Mouse (Mus musculus): Measurements from ENCODE around the gene Mcidas. TPM values are rescaled to one million over a fixed set of nuclear protein-coding genes. Genes with fewer than 3 reads are reported as not detected.
"Not testable (repeated sequence)": the region's sequence is repeated elsewhere in the genome, so short reads cannot be mapped to it uniquely, and the experiment has no call there.

Gene Mcidas
- polyA plus RNA-seq, 1 experiment from 2014 or later = not detected

DNA sequence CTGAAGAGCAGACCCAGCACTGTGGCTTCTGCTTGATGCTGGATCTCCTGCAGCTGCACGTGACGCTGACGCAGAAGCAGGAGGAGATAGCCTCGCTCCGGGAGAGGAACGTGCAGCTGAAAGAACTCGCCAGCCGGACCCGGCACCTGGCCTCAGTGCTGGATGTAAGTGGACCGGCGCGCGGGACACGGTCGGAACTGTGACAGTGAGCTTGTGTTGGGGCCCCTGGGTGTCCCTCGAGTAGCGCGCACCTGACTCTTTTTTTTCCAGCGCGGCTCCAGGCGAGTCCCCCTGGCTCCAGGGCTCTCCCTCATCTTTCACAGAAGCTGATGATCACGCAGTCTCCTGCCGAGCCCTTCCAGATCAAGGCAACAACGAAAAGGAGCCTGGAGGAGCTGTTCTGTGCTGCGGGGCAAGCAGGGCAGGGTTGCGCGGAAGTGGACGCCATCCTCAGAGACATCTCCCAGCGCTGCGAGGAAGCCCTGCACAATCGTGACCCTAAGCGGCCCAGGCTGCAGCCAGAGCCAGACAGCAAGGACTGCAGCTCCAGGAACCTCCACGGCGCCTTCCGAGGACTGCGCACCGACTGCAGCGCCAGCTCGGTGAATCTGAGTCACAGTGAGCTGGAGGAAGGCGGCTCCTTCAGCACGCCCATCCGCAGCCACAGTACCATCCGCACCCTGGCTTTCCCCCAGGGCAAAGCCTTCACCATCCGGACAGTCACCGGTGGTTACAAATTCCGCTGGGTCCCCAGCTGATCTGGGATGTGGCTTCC lies 5.0 kb downstream of the Mcidas start:
- Histone ChIP-seq H3K4me3 (ENCODE audit: low read length) (peak overlapping the region; percentile 43), H3K4me2 (replicated peaks; ENCODE audit: low read depth, low read length) (peak overlapping the region; percentile 82), H3K9ac (ENCODE audit: low read depth, low read length) (peak overlapping the region; percentile 42; the same call in 1 of the 2 replicates), H3K27me3 (ENCODE audit: control insufficient read depth, insufficient read depth, low read length) (peaks cover 63% of the 10 kb centered on the region), H3K36me3 (ENCODE audit: control insufficient read depth, insufficient read depth, low read length) (no peaks in the 10 kb centered on the region), H3K4me1 (ENCODE audit: control insufficient read depth, insufficient read depth, low read length) (peaks cover 11% of the 10 kb centered on the region), H3K27ac (ENCODE audit: low read depth, low read length) (no peak overlapping the region), H3K9me3 (ENCODE audit: control insufficient read depth, low read length) (no peaks in the 10 kb centered on the region)
- peak; percentile 41; the same call in 1 of the 2 replicates for ATAC-seq (ENCODE audit: low FRiP score, low TSS enrichment)
- WGBS = under 1% methylated on average over 46 of the region's 46 CpGs

DNA sequence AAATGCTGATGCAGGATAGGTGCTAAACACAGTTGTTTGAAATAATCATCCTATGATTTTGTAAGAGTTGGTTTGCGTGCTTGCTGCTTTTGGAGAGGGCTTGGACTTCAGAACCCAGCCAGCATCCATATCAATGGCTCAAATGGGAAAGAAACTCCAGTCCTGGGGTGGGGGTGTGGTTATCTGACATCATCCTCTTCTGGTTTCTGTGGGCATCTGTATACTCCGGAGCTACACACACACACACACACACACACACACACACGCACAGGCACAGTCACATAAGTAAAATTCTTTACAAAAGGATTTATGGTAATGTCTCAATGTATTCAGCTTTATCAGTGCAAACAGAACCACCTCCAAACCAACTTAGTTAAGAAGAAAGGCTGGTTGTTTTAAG lies 6.4 kb downstream of the Mcidas start:
- H3K9me3 ChIP-seq (ENCODE audit: control insufficient read depth, low read length) = no peaks in the 10 kb centered on the region
- peaks cover 6% of the 10 kb centered on the region; the same call in 1 of the 2 replicates for H3K4me1 ChIP-seq (ENCODE audit: control insufficient read depth, insufficient read depth, low read length)
- H3K4me2 ChIP-seq (replicated peaks; ENCODE audit: low read depth, low read length) = no peak overlapping the region
- H3K27me3 ChIP-seq (ENCODE audit: control insufficient read depth, insufficient read depth, low read length) = peaks cover 49% of the 10 kb centered on the region
- no peak overlapping the region for H3K27ac ChIP-seq (ENCODE audit: low read depth, low read length)
- no peaks in the 10 kb centered on the region for H3K36me3 ChIP-seq (ENCODE audit: control insufficient read depth, insufficient read depth, low read length)
- no peak overlapping the region for H3K4me3 ChIP-seq (ENCODE audit: low read length)
- H3K9ac ChIP-seq (ENCODE audit: low read depth, low read length) = no peak overlapping the region
- no peak for ATAC-seq (ENCODE audit: low FRiP score, low TSS enrichment)
- 78% methylated on average over 3 of the region's 3 CpGs for WGBS

DNA sequence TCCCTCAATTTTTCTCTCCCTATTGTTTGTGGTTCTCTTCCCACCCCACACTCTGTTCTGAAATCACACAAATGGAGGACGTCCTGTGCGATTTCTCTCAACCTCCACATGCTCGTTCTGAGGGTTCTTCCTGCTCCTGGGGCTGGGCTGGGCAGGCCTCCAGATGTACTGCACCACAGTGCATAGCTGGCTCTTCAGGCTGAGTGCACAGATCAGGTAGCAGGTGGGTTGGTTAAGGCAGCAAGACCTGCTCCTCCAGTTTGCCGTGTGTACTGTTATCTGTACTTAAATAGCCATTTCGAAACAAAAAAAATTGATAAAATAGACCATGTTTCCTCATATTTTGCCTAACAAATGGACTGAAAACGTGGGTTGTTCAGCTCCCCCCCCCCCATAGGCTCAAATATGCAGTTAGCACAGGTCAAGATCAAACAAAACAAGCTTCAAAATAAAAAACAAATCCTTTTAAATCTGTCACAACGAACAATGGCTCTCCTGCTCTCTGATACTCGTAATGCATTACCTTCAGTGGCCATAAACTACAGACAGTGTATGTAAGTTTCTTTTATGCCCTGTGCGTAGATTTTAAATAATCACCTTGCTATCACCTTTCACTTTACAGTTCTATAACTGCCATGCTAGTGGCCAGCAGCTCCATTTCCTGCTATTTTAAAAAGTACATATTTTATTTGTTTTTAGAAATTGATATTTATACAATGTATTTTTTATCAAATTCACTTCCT lies 7.1 kb downstream of the Mcidas start:
- Histone ChIP-seq H3K9me3 (ENCODE audit: control insufficient read depth, low read length) (no peaks in the 10 kb centered on the region), H3K9ac (ENCODE audit: low read depth, low read length) (no peak overlapping the region), H3K36me3 (ENCODE audit: control insufficient read depth, insufficient read depth, low read length) (no peaks in the 10 kb centered on the region), H3K27me3 (ENCODE audit: control insufficient read depth, insufficient read depth, low read length) (peaks cover 43% of the 10 kb centered on the region), H3K4me3 (ENCODE audit: low read length) (no peak overlapping the region), H3K4me1 (ENCODE audit: control insufficient read depth, insufficient read depth, low read length) (peaks cover 6% of the 10 kb centered on the region; the same call in 1 of the 2 replicates), H3K27ac (ENCODE audit: low read depth, low read length) (no peak overlapping the region), H3K4me2 (replicated peaks; ENCODE audit: low read depth, low read length) (no peak overlapping the region)
- WGBS = 58% methylated on average over 9 of the region's 9 CpGs
- ATAC-seq (ENCODE audit: low FRiP score, low TSS enrichment) = peak; percentile 82; the same call in 1 of the 2 replicates

DNA sequence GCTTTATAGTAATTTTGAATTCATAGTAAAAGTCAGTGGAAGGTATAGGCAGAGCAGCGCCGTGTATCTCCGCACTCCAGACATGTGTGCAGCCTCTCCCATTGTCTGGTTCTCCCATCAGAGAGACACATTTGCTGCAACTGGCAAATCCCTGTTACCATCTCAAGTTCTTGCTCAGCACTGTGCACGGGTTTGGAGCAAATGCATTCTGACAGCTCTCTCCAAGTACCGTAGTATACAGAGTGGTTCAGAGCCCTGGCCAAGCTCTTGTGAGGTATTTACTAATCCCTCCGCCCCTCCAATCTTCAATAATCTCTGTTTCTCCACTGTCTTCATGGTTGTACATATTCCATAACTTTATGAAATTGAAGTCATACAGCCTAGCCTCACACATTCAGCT lies 19.0 kb downstream of the Mcidas start:
- H3K9ac ChIP-seq (ENCODE audit: low read depth, low read length) = no peak overlapping the region
- H3K4me3 ChIP-seq (ENCODE audit: low read length) = no peak overlapping the region
- ATAC-seq (ENCODE audit: low FRiP score, low TSS enrichment) = no peak
- H3K27ac ChIP-seq (ENCODE audit: low read depth, low read length) = no peak overlapping the region
- H3K9me3 ChIP-seq (ENCODE audit: control insufficient read depth, low read length) = no peaks in the 10 kb centered on the region
- H3K27me3 ChIP-seq (ENCODE audit: control insufficient read depth, insufficient read depth, low read length) = no peaks in the 10 kb centered on the region
- H3K4me1 ChIP-seq (ENCODE audit: control insufficient read depth, insufficient read depth, low read length) = no peaks in the 10 kb centered on the region
- no peak overlapping the region for H3K4me2 ChIP-seq (replicated peaks; ENCODE audit: low read depth, low read length)
- 81% methylated on average over 6 of the region's 6 CpGs for WGBS
- H3K36me3 ChIP-seq (ENCODE audit: control insufficient read depth, insufficient read depth, low read length) = no peaks in the 10 kb centered on the region

DNA sequence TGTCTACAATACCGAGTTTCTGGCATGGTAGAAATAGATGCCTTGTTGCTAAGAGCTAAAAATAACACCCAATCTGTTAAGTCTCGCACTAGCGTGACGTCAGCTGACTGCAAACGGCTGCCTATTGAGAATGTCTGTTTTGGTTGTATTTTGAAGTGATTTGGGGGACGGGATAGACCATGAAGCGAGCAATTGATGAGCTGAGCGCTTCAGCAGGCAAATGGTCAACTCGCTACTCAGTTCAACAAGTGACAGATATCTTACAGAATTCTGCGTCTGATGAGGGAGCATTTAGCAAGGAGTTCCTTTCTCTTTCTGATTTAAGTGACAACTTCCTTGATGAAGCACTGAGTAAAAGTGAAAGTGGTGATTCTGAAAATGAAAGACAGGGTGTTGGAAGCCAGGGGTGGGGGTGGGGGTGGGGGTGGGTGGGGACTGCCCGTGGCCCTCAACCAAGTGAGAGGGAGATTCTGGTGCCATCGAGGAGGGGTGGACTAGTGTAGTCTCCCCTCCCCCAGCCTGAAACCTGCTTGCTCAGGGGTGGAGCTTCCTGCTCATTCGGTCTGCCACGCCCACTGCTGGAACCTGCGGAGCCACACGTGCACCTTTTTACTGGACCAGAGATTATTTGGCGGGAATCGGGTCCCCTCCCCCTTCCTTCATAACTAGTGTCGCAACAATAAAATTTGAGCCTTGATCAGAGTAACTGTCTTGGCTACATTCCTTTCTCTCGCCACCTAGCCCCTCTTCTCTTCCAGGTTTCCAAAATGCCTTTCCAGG lies 19.7 kb downstream of the Mcidas start:
- H3K27me3 ChIP-seq (ENCODE audit: control insufficient read depth, insufficient read depth, low read length); ATAC-seq (ENCODE audit: low FRiP score, low TSS enrichment); H3K36me3 ChIP-seq (ENCODE audit: control insufficient read depth, insufficient read depth, low read length); H3K27ac ChIP-seq (ENCODE audit: low read depth, low read length); H3K9ac ChIP-seq (ENCODE audit: low read depth, low read length); H3K4me1 ChIP-seq (ENCODE audit: control insufficient read depth, insufficient read depth, low read length); H3K9me3 ChIP-seq (ENCODE audit: control insufficient read depth, low read length): not testable (repeated sequence)
- Histone ChIP-seq H3K4me2 (replicated peaks; ENCODE audit: low read depth, low read length) (peak overlapping the region; percentile 19; the same call in 1 of the 2 replicates), H3K4me3 (ENCODE audit: low read length) (peak overlapping the region; percentile 7; the same call in 1 of the 2 replicates)
- 36% methylated on average over 18 of the region's 20 CpGs for WGBS

DNA sequence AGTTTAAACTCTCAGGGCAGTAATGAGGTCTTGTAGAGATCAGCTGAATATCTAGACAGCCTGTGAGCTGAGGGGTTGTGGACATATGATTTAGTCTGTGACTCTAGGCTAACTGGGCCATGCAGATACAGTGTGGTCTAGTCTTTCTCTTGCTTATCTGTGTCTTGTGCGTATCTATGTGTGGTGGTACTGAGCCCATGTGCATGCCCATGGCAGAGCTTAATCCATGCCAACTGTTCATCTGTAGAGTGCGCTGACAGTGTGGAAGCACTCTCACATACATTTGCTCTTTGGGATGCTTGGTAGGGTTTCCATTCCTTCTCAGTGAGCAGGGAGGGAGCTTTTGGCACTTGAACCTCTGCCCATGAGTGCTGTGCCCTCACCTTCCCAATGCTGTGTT lies 27.9 kb downstream of the Mcidas start:
- H3K27ac ChIP-seq (ENCODE audit: low read depth, low read length) = no peak overlapping the region
- H3K9me3 ChIP-seq (ENCODE audit: control insufficient read depth, low read length) = no peaks in the 10 kb centered on the region
- no peaks in the 10 kb centered on the region for H3K4me1 ChIP-seq (ENCODE audit: control insufficient read depth, insufficient read depth, low read length)
- H3K9ac ChIP-seq (ENCODE audit: low read depth, low read length) = no peak overlapping the region
- no peak overlapping the region for H3K4me3 ChIP-seq (ENCODE audit: low read length)
- WGBS = 85% methylated on average over 2 of the region's 2 CpGs
- H3K27me3 ChIP-seq (ENCODE audit: control insufficient read depth, insufficient read depth, low read length) = no peaks in the 10 kb centered on the region
- H3K4me2 ChIP-seq (replicated peaks; ENCODE audit: low read depth, low read length) = no peak overlapping the region
- H3K36me3 ChIP-seq (ENCODE audit: control insufficient read depth, insufficient read depth, low read length) = no peaks in the 10 kb centered on the region
- no peak for ATAC-seq (ENCODE audit: low FRiP score, low TSS enrichment)

DNA sequence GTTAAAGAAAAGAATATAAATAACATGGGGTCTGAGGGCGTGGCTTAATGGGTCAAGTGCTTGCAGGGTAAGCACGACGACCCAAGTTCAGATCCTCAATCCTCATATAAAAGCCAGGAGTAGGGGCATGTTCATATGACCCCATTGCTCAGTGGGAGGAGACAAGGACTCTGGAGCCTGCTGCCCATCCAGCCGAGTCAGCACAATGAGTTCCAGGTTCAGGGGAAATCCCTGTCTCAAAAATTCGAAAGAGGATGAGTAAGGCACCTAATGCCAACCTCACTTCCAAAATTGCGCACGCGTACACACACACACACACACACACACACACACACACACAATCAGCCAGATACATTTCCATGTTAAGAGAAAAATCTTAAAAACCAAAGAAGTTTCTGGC lies 28.8 kb downstream of the Mcidas start:
- H3K4me1 ChIP-seq (ENCODE audit: control insufficient read depth, insufficient read depth, low read length) = no peaks in the 10 kb centered on the region
- no peak overlapping the region for H3K9ac ChIP-seq (ENCODE audit: low read depth, low read length)
- no peak for ATAC-seq (ENCODE audit: low FRiP score, low TSS enrichment)
- WGBS = 71% methylated on average over 8 of the region's 8 CpGs
- H3K36me3 ChIP-seq (ENCODE audit: control insufficient read depth, insufficient read depth, low read length) = no peaks in the 10 kb centered on the region
- no peak overlapping the region for H3K4me2 ChIP-seq (replicated peaks; ENCODE audit: low read depth, low read length)
- no peak overlapping the region for H3K27ac ChIP-seq (ENCODE audit: low read depth, low read length)
- no peaks in the 10 kb centered on the region for H3K9me3 ChIP-seq (ENCODE audit: control insufficient read depth, low read length)
- H3K27me3 ChIP-seq (ENCODE audit: control insufficient read depth, insufficient read depth, low read length) = no peaks in the 10 kb centered on the region
- no peak overlapping the region for H3K4me3 ChIP-seq (ENCODE audit: low read length)

DNA sequence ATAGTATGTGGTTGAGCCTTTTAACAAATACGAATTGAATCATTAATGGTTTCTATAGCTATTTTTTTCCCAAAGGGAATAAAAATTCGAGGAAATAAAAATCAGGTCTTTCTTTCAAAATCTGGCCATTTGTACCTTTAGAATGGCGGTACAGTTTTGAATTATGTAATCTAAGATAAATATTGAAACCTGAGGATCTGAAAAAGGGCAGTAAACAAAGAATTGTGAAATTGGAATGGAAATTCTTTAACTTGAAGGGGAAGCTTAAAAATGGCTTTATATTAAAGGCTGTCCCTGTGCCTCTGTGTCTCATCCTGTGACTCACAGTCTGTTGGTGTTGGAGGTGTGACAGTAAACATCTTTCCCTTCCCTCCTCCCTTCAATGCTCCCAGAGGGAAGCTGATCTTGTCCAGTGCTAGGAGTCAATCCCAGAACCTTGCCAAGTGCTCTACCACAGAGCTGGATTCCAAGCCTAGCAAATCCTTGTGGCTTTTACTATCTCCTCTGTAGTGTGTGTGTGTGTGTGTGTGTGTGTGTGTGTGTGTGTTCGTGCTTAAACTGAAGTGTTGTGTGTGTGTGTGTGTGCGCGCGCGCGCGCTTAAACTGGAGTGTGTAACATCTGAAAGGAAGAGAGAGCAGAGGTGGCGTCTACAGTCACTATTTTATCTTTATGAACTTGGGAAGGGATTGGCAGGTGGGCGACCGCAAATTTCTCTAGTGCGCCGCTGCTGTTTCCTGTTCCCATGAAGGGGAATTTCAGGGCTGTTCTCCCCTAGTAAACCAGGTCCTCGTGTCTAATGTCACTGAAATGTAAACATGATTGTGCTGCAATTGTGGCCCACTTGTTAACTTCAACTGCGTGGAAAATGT lies 29.9 kb downstream of the Mcidas start:
- Histone ChIP-seq H3K36me3 (ENCODE audit: control insufficient read depth, insufficient read depth, low read length) (no peaks in the 10 kb centered on the region), H3K4me2 (replicated peaks; ENCODE audit: low read depth, low read length) (no peak overlapping the region), H3K27me3 (ENCODE audit: control insufficient read depth, insufficient read depth, low read length) (0 out of 2 replicates have a peak, but pooled peaks cover 3% of the 10 kb centered on the region), H3K27ac (ENCODE audit: low read depth, low read length) (no peak overlapping the region), H3K4me1 (ENCODE audit: control insufficient read depth, insufficient read depth, low read length) (no peaks in the 10 kb centered on the region), H3K4me3 (ENCODE audit: low read length) (no peak overlapping the region), H3K9me3 (ENCODE audit: control insufficient read depth, low read length) (no peaks in the 10 kb centered on the region), H3K9ac (ENCODE audit: low read depth, low read length) (no peak overlapping the region)
- no peak for ATAC-seq (ENCODE audit: low FRiP score, low TSS enrichment)
- WGBS = 58% methylated on average over 17 of the region's 17 CpGs
